9 mouse cellular contexts compared by ENCODE assay signal in genomic region chr11:43653051-43653475, GRCm38 (mm10). TPM values are rescaled to one million over a fixed set of nuclear protein-coding genes. Genes with fewer than 3 reads are reported as not detected.
DNase-seq lines count a peak whose midpoint lies in the region; ATAC-seq and TF ChIP-seq lines count a peak whose summit lies in the region.
"Had no signal": no experiment of that assay in that cellular context is flagged by ENCODE, and none has a peak within 500 bp of the region (broad histone marks: within the 10 kb centered on the region; RNA-seq: fewer than 3 reads in every experiment).

No protein-coding gene starts in this region.

- peak overlapping the region; percentile 17; the same call in 1 of the 2 replicates for H3K4me2 ChIP-seq in intestine, embryonic 15.5 days (replicated peaks)
- no peak overlapping the region for H3K4me2 ChIP-seq in midbrain, embryonic 12.5 days (replicated peaks)

- intact Hi-C loops in gastrocnemius, adult 2 months (cut with DNase I) = no loop called here

- DNase-seq in embryo, embryonic 10 days (ENCODE audit: low spot score) = peak; percentile 36
- no peak for DNase-seq in gastrocnemius, adult 2 months
- no peak for DNase-seq in urinary bladder, postnatal 10 days (ENCODE audit: low spot score)

- no peak for TF ChIP-seq CTCF in ES-Bruce4 (IDR thresholded peaks at IDR 0.05; ENCODE audit: low read depth, low read length)
- TF ChIP-seq CTCF in gastrocnemius, adult 2 months (IDR thresholded peaks at IDR 0.05) = no peak

- 0 out of 2 replicates have a peak, but pooled peaks have one; percentile 67 for TF ChIP-seq EP300 in ES-Bruce4 (IDR thresholded peaks at IDR 0.05; ENCODE audit: insufficient read depth, low read depth, low read length)

- ATAC-seq in intestine, embryonic 15.5 days = peak; percentile 84
- ATAC-seq in midbrain, embryonic 12.5 days (ENCODE audit: low FRiP score, low read depth) = peak; percentile 78
- no peak for ATAC-seq in megakaryocyte, adult 5-6 weeks (ENCODE audit: poor library complexity, severe bottlenecking)
- ATAC-seq in inflammation-experienced regulatory T-cells, adult 6 months = no peak

- WGBS in intestine, embryonic 15.5 days = 38% methylated on average over 14 of the region's 14 CpGs
- WGBS in midbrain, embryonic 12.5 days = 22% methylated on average over 14 of the region's 14 CpGs

- peak overlapping the region; percentile 25; the same call in 1 of the 2 replicates for H3K9ac ChIP-seq in ES-Bruce4 (ENCODE audit: low read depth, poor library complexity, severe bottlenecking)
- H3K9ac ChIP-seq in intestine, embryonic 15.5 days = no peak overlapping the region
- H3K9ac ChIP-seq in midbrain, embryonic 12.5 days (replicated peaks) = no peak overlapping the region

- TF ChIP-seq POLR2A in ES-Bruce4 (IDR thresholded peaks at IDR 0.05; ENCODE audit: insufficient read depth, low read length) = no peak

- H3K36me3 ChIP-seq in ES-Bruce4 (ENCODE audit: control insufficient read depth, insufficient read depth, low read length, poor library complexity, severe bottlenecking) = no peaks in the 10 kb centered on the region
- no peaks in the 10 kb centered on the region for H3K36me3 ChIP-seq in intestine, embryonic 15.5 days
- H3K36me3 ChIP-seq in midbrain, embryonic 12.5 days = no peaks in the 10 kb centered on the region

- H3K9me3 ChIP-seq in ES-Bruce4 (replicated peaks; ENCODE audit: control insufficient read depth, insufficient read depth, low read length, poor library complexity, severe bottlenecking) = no peaks in the 10 kb centered on the region
- no peaks in the 10 kb centered on the region for H3K9me3 ChIP-seq in intestine, embryonic 15.5 days
- H3K9me3 ChIP-seq in midbrain, embryonic 12.5 days = no peaks in the 10 kb centered on the region
- H3K9me3 ChIP-seq: megakaryocyte, embryonic 14.5 days had no signal

- H3K27ac ChIP-seq in ES-Bruce4 (ENCODE audit: insufficient read depth, low read length) = peak overlapping the region; percentile 65
- peak overlapping the region; percentile 59 for H3K27ac ChIP-seq in intestine, embryonic 15.5 days
- H3K27ac ChIP-seq in midbrain, embryonic 12.5 days (replicated peaks) = peak overlapping the region; percentile 27
- no peak overlapping the region for H3K27ac ChIP-seq in gastrocnemius, adult 2 months

- H3K27me3 ChIP-seq in ES-Bruce4 (ENCODE audit: control insufficient read depth, insufficient read depth, low read length, poor library complexity, severe bottlenecking) = no peaks in the 10 kb centered on the region
- H3K27me3 ChIP-seq in intestine, embryonic 15.5 days (replicated peaks) = no peaks in the 10 kb centered on the region
- no peaks in the 10 kb centered on the region for H3K27me3 ChIP-seq in midbrain, embryonic 12.5 days
- H3K27me3 ChIP-seq: megakaryocyte, embryonic 14.5 days had no signal

- 0 out of 2 replicates have a peak overlapping the region, but pooled peaks have one; percentile 6 for H3K4me3 ChIP-seq in ES-Bruce4 (ENCODE audit: low read depth, low read length)
- no peak overlapping the region for H3K4me3 ChIP-seq in intestine, embryonic 15.5 days (replicated peaks)
- no peak overlapping the region for H3K4me3 ChIP-seq in midbrain, embryonic 12.5 days
- H3K4me3 ChIP-seq in gastrocnemius, adult 2 months = no peak overlapping the region
- H3K4me3 ChIP-seq: megakaryocyte, embryonic 14.5 days had no signal

- peaks cover 3% of the 10 kb centered on the region for H3K4me1 ChIP-seq in ES-Bruce4 (ENCODE audit: control insufficient read depth, insufficient read depth, low read length)
- H3K4me1 ChIP-seq in intestine, embryonic 15.5 days (replicated peaks) = 0 out of 2 replicates have a peak, but pooled peaks cover 2% of the 10 kb centered on the region
- H3K4me1 ChIP-seq in midbrain, embryonic 12.5 days = peaks cover 8% of the 10 kb centered on the region

RNA-seq across cellular contexts. Expression of gene Pwwp2a, which starts 28.7 kb away (rescaled TPM):
- 87.5 and 88.6 TPM in 2 replicates for polyA plus RNA-seq in ES-Bruce4 (2011; ENCODE audit: insufficient read depth, insufficient read length, low read depth, missing spikeins)
- 20.2 and 22.0 TPM in 2 replicates for polyA plus RNA-seq in intestine, embryonic 15.5 days (2015; fragmentation: Nextera tagmentation; extraction: Ambion mirVana)
- polyA plus RNA-seq in midbrain, embryonic 12.5 days (2016; fragmentation: Nextera tagmentation; extraction: Ambion mirVana) = 50.9 and 60.7 TPM in 2 replicates
- 28.9 and 29.2 TPM in 2 replicates for total RNA-seq in megakaryocyte, adult 5-6 weeks (2015)
- total RNA-seq in megakaryocyte, adult 5-6 weeks (2017) = 21.5 and 21.9 TPM in 2 replicates
- 10 to 100 TPM; 16.0 to 17.9 TPM for total RNA-seq in gastrocnemius, adult 2 months (2021)
- polyA plus RNA-seq in inflammation-experienced regulatory T-cells, adult 6 months (2017; shearing (Covaris generic)) = 10 to 100 TPM; 23.5 to 33.3 (median 26.3) TPM

RNA-seq across cellular contexts. Expression of gene Fabp6, which starts 51.7 kb away (rescaled TPM):
- polyA plus RNA-seq in ES-Bruce4 (2011; ENCODE audit: insufficient read depth, insufficient read length, low read depth, missing spikeins) = not detected in 2 replicates
- 1.2 TPM in 2 replicates for polyA plus RNA-seq in intestine, embryonic 15.5 days (2015; fragmentation: Nextera tagmentation; extraction: Ambion mirVana)
- not detected in 2 replicates for polyA plus RNA-seq in midbrain, embryonic 12.5 days (2016; fragmentation: Nextera tagmentation; extraction: Ambion mirVana)
- not detected in 2 replicates for total RNA-seq in megakaryocyte, adult 5-6 weeks (2015)
- total RNA-seq in megakaryocyte, adult 5-6 weeks (2017) = not detected in 2 replicates
- not detected for total RNA-seq in gastrocnemius, adult 2 months (2021)
- not detected for polyA plus RNA-seq in inflammation-experienced regulatory T-cells, adult 6 months (2017; shearing (Covaris generic))

Comparison
In these comparisons a context has a peak if more than half of its experiments do, and no peak if none do; other contexts are left out.
1. ATAC-seq: peak in intestine, embryonic 15.5 days (single experiment) and midbrain, embryonic 12.5 days (single experiment); none in megakaryocyte, adult 5-6 weeks (single experiment) and inflammation-experienced regulatory T-cells, adult 6 months (single experiment).